Mouse (Mus musculus): ENCODE measurements around the gene Prkab1. TPM values are rescaled to one million over a fixed set of nuclear protein-coding genes. Genes with fewer than 3 reads are reported as not detected.
A peak's percentile ranks its signal among the peaks of the same experiment; 100 is the strongest.

The Prkab1 gene
- polyA plus RNA-seq, 1 experiment from 2014 or later = 50.1 TPM

DNA sequence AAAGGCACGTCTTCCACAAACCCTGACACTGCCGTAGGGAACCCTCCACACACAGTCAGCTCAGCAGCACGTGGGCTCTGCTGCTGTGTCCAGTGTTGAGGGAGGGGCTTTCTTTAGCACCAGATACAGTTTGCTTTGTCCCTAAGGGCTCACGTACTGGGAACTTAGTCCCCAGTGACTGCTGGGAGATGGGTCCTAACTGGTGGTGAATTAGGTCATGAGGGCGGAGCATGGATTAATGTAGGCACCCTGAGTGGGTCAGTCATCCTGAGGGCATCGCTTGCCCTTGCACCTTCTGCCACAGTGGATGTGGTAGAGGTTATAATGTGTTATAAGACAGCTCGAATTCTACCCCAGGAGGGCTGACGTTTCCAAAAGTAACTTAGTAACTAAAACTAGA, 6.9 kb downstream of the Prkab1 start:
- Histone ChIP-seq H3K36me3 (peaks cover 84% of the 10 kb centered on the region), H3K9me3 (replicated peaks) (no peaks in the 10 kb centered on the region), H3K4me1 (peaks cover 5% of the 10 kb centered on the region), H3K9ac (replicated peaks) (no peak overlapping the region), H3K4me2 (no peak overlapping the region), H3K27ac (replicated peaks) (no peak overlapping the region), H3K27me3 (replicated peaks) (no peaks in the 10 kb centered on the region), H3K4me3 (replicated peaks) (no peak overlapping the region)
- no peak for ATAC-seq (ENCODE audit: low FRiP score)
- WGBS = 95% methylated on average over 8 of the region's 8 CpGs

DNA sequence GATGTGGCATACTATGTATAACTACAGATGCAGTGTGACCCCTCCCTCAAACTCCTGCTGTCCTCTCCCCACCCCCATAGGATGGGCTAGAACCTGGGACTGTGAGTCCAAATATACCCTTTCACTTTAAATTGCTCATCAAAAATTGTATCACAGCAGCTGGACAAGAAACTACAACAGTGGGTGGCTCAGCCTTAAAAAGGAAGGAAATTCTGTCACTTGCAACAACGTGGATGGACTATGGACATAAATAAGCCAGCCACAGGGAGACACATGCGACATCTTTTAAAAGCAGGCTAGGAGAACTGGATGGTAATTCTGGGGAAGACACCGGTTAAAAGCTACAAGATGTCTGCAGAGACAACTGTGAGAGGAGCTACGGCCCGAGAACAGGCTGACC, 7.8 kb downstream of the Prkab1 start:
- 92% methylated on average over 5 of the region's 5 CpGs for WGBS
- Histone ChIP-seq H3K4me3 (replicated peaks) (no peak overlapping the region), H3K36me3 (peaks cover 84% of the 10 kb centered on the region), H3K9ac (replicated peaks) (no peak overlapping the region), H3K9me3 (replicated peaks) (no peaks in the 10 kb centered on the region), H3K27me3 (replicated peaks) (no peaks in the 10 kb centered on the region), H3K4me1 (no peaks in the 10 kb centered on the region), H3K27ac (replicated peaks) (no peak overlapping the region), H3K4me2 (no peak overlapping the region)
- ATAC-seq (ENCODE audit: low FRiP score) = no peak

DNA sequence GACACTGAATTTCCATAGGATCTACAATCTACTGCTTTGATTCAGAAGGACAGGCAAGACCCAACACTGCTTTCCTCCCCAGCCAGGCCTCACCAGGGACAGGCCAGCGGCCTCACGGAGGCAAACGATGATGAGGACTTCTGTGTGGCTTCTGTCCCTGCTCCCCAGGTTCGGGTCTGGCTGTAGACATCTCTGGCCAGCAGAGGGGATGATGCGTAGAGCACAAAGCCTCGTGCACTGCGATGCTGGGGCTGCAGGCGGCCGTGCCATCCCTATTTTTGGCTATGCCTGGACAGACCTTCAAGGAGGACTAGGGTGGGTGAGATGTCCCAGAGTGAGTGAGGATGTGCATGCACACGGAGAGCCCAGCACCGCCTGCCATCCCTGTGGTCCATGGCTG, 10.1 kb downstream of the Prkab1 start:
- WGBS = 95% methylated on average over 11 of the region's 11 CpGs
- H3K27ac ChIP-seq (replicated peaks) = no peak overlapping the region

DNA sequence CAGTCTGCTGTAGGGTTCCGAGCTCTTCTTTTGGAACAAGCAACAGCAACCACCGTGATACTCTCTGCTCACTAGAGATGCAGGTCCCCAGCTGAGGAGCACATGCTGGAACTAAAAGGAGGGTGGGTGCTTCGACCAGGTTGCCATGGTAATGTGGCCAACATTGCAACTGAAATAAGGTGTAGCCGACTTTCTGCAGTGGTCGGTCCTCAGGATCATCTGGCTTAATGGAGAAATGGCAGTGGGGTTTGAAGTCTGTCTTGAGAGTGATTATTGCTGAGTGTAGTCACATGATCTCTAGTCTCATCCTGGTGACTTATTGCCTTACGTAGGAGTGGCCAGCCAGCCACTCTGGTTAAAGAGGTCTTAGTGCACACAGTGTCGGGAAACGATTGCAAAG, 10.5 kb downstream of the Prkab1 start:
- no peak overlapping the region for H3K4me2 ChIP-seq
- H3K27me3 ChIP-seq (replicated peaks) = no peaks in the 10 kb centered on the region
- WGBS = 82% methylated on average over 8 of the region's 8 CpGs
- no peak overlapping the region for H3K9ac ChIP-seq (replicated peaks)
- no peaks in the 10 kb centered on the region for H3K9me3 ChIP-seq (replicated peaks)
- peaks cover 62% of the 10 kb centered on the region for H3K36me3 ChIP-seq
- ATAC-seq (ENCODE audit: low FRiP score) = no peak
- no peak overlapping the region for H3K27ac ChIP-seq (replicated peaks)
- no peaks in the 10 kb centered on the region for H3K4me1 ChIP-seq
- H3K4me3 ChIP-seq (replicated peaks) = no peak overlapping the region

More for the DNA sequence above, 10.1 kb downstream of the Prkab1 start:
- H3K9me3 ChIP-seq (replicated peaks) = no peaks in the 10 kb centered on the region
- no peak overlapping the region for H3K9ac ChIP-seq (replicated peaks)
- H3K4me3 ChIP-seq (replicated peaks) = no peak overlapping the region
- no peak for ATAC-seq (ENCODE audit: low FRiP score)
- H3K4me2 ChIP-seq = no peak overlapping the region
- peaks cover 66% of the 10 kb centered on the region for H3K36me3 ChIP-seq
- no peaks in the 10 kb centered on the region for H3K27me3 ChIP-seq (replicated peaks)
- H3K4me1 ChIP-seq = no peaks in the 10 kb centered on the region

DNA sequence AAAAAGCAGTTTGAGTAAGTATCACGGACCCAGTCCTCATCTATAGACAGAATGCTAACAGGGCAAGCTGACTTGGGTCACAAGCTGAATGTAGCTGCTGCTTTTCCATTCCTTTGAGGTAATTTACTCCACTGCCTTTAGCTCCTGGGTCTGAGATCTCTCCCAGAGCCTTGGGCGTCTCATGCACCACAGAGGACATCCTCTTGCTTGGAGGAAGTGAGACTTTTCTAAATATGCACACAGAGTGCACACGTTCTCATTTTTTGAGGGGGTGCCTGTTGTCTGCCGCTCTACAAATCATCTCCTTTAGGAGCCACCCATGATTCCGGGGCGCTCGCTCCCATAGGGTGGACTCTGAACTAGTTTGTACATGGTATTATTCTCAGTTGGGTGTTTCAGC, 11.8 kb downstream of the Prkab1 start:
- no peaks in the 10 kb centered on the region for H3K27me3 ChIP-seq (replicated peaks)
- peaks cover 49% of the 10 kb centered on the region for H3K36me3 ChIP-seq
- WGBS = 94% methylated on average over 7 of the region's 7 CpGs
- no peak for ATAC-seq (ENCODE audit: low FRiP score)
- no peak overlapping the region for H3K4me2 ChIP-seq
- H3K4me1 ChIP-seq = no peaks in the 10 kb centered on the region
- H3K9me3 ChIP-seq (replicated peaks) = no peaks in the 10 kb centered on the region
- no peak overlapping the region for H3K4me3 ChIP-seq (replicated peaks)
- no peak overlapping the region for H3K27ac ChIP-seq (replicated peaks)
- H3K9ac ChIP-seq (replicated peaks) = no peak overlapping the region

DNA sequence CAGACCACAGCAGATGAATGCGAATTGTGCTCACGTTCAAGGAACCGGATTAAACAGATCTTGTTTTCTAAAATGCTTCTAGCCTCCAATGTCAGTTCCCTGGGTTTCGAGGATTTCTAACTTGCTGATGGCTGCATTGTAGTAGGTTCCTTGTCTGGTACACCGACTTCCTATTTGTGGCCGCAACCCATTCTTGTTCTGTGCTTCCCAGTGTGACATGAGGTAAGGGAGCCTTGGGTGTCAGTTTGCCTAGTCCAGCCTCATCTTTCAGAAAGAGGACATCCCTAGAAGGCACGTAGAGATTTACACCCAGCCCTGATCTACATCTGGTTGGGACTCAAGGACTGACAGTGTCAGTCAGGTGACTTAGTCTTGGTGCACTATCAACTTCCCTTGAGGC, 12.6 kb downstream of the Prkab1 start:
- ATAC-seq (ENCODE audit: low FRiP score) = no peak
- Histone ChIP-seq H3K27me3 (replicated peaks) (no peaks in the 10 kb centered on the region), H3K9ac (replicated peaks) (no peak overlapping the region), H3K4me2 (no peak overlapping the region), H3K27ac (replicated peaks) (no peak overlapping the region), H3K9me3 (replicated peaks) (no peaks in the 10 kb centered on the region), H3K4me3 (replicated peaks) (no peak overlapping the region), H3K4me1 (no peaks in the 10 kb centered on the region), H3K36me3 (peaks cover 41% of the 10 kb centered on the region)
- WGBS = 92% methylated on average over 7 of the region's 7 CpGs

DNA sequence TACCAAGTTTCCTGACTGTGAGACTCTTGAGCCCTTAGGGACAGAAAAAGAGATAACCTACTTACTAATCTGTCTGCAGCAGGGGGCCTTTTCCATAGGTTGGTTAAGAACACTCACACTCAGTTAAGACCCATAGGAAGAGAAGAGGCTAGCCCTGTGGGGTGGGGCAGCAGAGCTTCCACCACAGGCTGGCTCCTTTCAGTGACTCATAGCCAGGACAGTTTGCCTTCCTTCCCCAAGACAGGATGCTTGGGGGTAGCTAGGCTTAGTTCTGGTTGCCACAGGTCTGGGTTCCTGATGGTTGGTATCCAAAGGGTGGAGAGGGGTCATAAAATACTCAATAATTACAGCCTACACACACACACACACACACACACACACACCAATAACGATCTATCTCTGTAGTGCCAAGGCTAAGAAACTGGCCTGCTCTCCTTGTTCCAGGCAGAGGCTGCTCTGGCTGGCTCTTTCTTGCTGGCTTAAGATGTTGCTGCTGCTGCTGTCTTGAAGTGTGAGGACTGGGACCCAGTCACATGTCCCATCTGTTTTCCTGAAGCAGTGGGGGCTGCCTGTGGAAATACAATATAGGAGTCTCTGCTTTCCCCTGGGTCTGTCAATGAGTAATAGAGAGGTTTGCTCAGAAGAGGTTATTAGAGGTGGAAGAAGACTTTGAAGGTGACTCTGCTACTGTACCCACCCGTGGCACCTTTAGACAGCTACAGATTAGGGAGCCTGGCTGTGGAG, 14.3 kb downstream of the Prkab1 start:
- ATAC-seq (ENCODE audit: low FRiP score) = no peak
- 88% methylated on average over 2 of the region's 2 CpGs for WGBS
- Histone ChIP-seq H3K4me3 (replicated peaks) (no peak overlapping the region), H3K9me3 (replicated peaks) (no peaks in the 10 kb centered on the region), H3K27ac (replicated peaks) (no peak overlapping the region), H3K4me2 (no peak overlapping the region), H3K36me3 (peaks cover 25% of the 10 kb centered on the region), H3K4me1 (0 out of 2 replicates have a peak, but pooled peaks cover 2% of the 10 kb centered on the region), H3K9ac (replicated peaks) (no peak overlapping the region), H3K27me3 (replicated peaks) (no peaks in the 10 kb centered on the region)

DNA sequence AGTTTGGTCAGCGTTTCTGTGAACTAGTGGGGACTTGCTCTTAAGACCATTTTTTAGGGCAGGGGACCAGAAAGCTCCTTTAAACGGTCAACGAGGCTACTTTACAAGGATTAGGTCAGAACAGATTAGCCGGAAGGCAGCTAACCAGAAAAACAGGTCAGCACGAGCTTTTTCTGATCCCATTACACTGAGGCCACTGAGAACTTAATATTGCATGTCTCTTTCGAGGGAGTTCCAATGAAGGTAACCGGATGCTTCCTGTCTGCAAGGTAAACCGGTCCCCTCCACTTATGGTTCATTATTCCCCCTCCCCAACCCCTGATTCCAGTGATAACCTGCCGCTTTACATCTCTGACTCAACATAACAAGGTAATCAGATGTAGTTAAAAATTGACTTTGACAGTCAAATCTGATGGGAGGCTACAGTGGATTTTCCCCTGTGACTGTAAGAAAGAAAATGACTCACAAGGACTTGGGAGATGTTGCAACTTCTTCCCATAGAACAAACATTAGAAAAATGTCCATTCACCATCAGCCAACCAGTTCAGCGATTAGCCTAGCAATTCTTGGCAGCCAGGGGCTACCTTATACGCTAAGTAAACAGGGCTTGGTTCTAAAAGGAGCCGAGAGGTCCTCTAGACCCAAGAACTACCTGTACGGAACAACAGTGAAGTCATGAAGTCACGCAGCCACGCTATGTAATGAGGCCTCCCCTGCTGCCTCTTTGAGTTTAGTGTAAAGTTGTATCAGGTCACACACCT, 15.0 kb downstream of the Prkab1 start:
- no peaks in the 10 kb centered on the region for H3K9me3 ChIP-seq (replicated peaks)
- H3K36me3 ChIP-seq = peaks cover 17% of the 10 kb centered on the region
- no peak overlapping the region for H3K4me3 ChIP-seq (replicated peaks)
- H3K27ac ChIP-seq (replicated peaks) = no peak overlapping the region
- H3K27me3 ChIP-seq (replicated peaks) = no peaks in the 10 kb centered on the region
- WGBS = 83% methylated on average over 15 of the region's 15 CpGs
- no peak overlapping the region for H3K4me2 ChIP-seq
- no peak overlapping the region for H3K9ac ChIP-seq (replicated peaks)
- ATAC-seq (ENCODE audit: low FRiP score) = no peak
- H3K4me1 ChIP-seq = peaks cover 10% of the 10 kb centered on the region

DNA sequence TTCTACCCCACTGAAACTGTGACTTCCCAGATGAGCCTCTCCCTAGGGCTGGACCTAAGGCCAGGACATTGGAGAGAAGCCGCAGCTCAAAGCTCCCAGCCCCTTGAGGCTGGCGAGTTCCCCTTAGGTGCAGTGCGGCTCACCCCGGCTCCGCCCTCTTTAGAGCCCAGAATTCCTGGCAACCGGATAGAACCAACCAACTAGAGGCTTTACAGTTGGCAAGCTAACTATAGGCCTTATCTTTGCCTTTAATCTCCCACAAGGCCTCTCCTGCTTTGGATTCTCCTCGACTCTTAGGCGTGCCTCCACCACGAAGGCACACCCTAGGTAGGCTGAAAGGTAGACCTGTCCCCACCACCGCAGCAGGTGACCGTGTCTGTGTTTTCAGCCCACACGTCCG, 16.6 kb downstream of the Prkab1 start:
- Histone ChIP-seq H3K27me3 (replicated peaks) (no peaks in the 10 kb centered on the region), H3K9ac (replicated peaks) (no peak overlapping the region), H3K27ac (replicated peaks) (no peak overlapping the region), H3K4me1 (peaks cover 18% of the 10 kb centered on the region), H3K4me2 (no peak overlapping the region), H3K9me3 (replicated peaks) (no peaks in the 10 kb centered on the region), H3K36me3 (peaks cover 1% of the 10 kb centered on the region), H3K4me3 (replicated peaks) (no peak overlapping the region)
- WGBS = 94% methylated on average over 13 of the region's 13 CpGs
- ATAC-seq (ENCODE audit: low FRiP score) = no peak

DNA sequence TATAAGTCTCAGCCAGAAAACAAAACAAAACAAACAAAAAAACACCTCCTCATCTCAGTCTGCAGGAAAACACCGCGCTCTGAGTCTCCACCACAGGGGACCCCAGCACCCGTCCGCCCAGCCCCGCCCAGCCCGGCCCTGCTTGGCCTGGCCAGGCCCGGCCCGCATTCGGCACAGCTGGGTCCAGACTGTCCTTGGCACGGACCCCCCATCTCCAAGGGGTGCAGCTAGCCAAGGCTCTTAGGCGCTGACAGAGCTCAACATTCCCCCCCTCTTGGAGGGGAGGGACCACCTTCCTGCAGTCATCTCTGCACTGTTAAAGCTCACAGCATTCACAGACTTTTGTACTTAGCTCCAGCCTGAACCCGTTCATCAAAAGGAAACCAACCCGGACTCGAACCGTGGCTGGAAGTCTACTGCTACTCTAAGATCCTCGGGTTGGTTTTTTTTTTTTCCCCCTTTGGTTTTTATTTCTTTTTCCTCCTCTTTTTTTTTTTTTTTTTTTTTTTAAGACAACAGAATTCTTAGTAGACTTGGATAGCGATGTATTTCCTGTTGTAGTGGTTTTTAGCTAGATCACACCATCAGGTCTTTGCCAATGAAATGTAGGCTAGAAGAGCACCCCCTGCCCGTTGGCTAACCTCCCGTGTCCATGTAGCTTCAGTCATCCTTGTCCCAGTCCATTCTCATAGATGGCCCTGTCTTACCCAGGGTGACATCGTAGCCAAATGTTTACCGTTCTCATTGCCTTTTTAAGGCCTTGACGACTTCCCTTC, 17.8 kb downstream of the Prkab1 start:
- Histone ChIP-seq H3K9ac (replicated peaks) (no peak overlapping the region), H3K4me1 (peaks cover 18% of the 10 kb centered on the region), H3K27ac (replicated peaks) (no peak overlapping the region), H3K4me3 (replicated peaks) (no peak overlapping the region), H3K27me3 (replicated peaks) (no peaks in the 10 kb centered on the region), H3K4me2 (no peak overlapping the region), H3K9me3 (replicated peaks) (no peaks in the 10 kb centered on the region), H3K36me3 (no peaks in the 10 kb centered on the region)
- no peak for ATAC-seq (ENCODE audit: low FRiP score)
- 59% methylated on average over 22 of the region's 22 CpGs for WGBS

DNA sequence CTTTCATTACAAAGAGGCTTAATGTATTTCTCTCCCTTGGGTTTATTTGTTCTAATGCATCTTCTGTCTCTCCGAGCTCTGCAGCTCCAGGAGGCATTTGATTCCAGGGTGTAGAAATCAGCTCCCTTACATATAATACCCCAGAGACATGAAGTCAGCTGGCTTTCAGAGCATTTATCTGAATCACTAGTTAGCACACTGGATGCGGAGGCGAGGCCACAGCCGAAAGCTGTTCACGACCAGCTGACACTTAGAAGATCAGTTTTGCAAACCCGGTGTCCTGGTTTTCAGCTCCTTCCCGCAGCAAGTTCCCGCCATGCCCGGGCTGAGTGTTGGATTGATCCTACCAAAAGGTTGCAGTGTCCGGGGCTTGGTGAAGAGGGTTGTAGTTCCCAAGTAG, 20.0 kb downstream of the Prkab1 start:
- Histone ChIP-seq H3K4me1 (peaks cover 18% of the 10 kb centered on the region), H3K4me3 (replicated peaks) (no peak overlapping the region), H3K4me2 (peak overlapping the region; percentile 28), H3K9me3 (replicated peaks) (no peaks in the 10 kb centered on the region), H3K27ac (replicated peaks) (peak overlapping the region; percentile 33; the same call in 1 of the 2 replicates), H3K9ac (replicated peaks) (no peak overlapping the region), H3K27me3 (replicated peaks) (no peaks in the 10 kb centered on the region), H3K36me3 (no peaks in the 10 kb centered on the region)
- 73% methylated on average over 10 of the region's 10 CpGs for WGBS
- ATAC-seq (ENCODE audit: low FRiP score) = 0 out of 2 replicates have a peak, but pooled peaks have one; percentile 50
